Mouse (Mus musculus) cerebellum, adult (tissue): ENCODE data around the gene Nudt22.

Source experiments
- ATAC-seq: cut with Nextera tagmentation; 2 replicates; pipeline ENCODE4 v1.9.2; 2017; ENCODE audit warnings: mild to moderate bottlenecking, moderate library complexity, mixed read lengths; ENCODE audit not compliant: insufficient number of reproducible peaks, low FRiP score, low TSS enrichment

Gene Nudt22

DNA sequence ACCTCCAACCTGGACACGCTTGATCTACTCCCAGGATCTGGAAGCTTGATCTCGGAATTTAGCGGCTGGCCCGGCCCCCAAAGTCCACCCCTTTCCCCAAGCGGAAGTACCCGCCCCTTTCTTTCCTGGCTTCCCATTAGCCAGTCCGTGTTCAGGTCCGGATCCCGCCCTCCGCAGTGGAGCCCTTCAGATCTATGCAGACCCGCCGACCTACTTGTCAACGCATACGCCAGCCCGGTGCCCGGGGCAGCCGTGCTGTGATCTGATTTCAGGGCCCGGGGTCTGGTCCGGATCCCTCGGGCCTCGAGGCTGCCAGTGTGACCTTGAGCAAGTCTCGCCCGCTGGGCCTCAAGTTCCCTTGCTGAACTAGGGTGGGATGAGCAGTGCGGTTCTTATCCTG lies at the start of gene Nudt22, which contains the start of gene Trpt1:
Nudt22 (minus strand) TSS at position 112 of the 400 bp plus-strand sequence.
Trpt1 (plus strand) TSS at position 126 of the 400 bp plus-strand sequence.
- ATAC-seq: peak; percentile 64

DNA sequence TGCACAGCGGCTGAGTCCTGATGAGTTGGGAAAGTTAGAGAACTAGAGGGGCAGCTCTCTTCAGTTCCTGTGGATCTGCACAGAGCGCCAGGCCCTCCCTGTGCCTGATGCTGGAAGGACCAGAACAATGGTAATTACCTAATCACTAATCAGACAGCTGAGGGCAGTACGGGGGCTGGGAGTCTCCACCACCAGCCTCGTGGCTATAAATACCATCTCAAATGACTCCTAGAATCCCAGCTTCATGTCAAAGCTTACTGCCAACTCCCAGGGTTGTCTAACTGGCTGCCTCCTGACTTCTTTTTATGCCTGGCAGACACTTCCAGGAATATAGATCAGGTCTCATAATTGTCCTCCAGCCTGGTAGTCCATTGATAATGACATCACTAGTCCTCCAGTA lies 48.8 kb upstream of the Nudt22 start:
- ATAC-seq: no peak

DNA sequence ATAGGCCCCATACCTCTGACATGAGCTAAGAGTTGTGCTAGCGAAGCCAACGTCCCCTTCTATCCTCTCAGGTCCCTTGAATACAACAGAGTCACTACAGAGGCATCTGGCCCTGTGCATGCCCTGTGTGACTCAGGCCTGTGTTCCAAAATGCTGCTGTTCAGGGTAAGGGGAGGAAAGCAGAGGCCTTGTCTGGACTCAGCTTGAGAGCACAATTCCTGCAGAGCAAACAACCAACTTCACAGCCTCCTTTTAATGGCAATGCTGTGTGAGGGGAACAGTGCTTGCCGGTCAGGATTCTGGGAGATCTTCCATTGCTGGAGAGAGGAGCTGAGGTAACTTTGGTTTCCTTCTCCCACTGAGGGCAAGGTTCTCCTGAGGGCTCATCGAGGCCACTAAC lies 48.4 kb upstream of the Nudt22 start:
- no peak for ATAC-seq

DNA sequence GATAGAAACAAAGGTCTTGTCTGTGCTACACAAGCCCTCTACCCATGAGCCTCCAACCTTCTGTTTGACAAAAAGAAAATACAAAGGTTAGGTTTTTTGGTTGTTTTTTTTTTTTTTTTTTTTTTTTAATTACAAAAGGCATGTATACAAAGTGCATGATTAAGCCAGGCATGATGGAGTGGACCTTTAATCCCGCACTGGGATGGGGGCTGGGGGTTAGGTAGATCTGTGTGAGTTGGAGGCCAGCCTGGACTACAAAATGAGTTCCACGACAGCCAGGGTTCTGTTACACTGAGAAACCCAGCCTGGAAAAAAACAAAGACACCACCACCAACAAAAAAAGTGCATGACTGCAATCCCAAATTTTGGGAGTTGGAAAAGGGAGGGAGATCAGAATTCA lies 45.3 kb upstream of the Nudt22 start:
- no peak for ATAC-seq

DNA sequence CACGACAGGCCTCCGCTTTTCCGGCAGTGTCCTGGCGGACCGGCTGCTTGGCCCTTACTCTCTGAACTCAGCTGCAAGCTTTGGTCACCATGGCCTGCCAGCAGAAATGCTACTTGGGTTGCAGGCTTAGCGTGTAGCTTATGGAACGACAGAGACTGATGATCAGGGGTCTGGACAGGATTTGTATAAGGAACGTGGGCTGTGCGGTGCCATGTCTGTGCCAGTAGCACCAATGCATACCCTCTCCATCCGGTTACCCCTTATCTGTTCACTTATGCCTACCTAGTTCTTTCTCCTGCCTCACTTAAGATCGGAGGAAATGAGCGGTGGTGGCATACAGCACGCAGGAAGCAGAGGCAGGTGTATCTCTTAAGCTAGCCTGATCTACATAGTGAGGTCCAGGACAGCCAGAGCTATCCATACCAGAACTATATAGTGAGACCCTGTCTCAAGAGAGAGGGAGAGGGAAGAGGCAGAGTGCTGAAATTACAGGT lies 44.8 kb upstream of the Nudt22 start:
- ATAC-seq: no peak

DNA sequence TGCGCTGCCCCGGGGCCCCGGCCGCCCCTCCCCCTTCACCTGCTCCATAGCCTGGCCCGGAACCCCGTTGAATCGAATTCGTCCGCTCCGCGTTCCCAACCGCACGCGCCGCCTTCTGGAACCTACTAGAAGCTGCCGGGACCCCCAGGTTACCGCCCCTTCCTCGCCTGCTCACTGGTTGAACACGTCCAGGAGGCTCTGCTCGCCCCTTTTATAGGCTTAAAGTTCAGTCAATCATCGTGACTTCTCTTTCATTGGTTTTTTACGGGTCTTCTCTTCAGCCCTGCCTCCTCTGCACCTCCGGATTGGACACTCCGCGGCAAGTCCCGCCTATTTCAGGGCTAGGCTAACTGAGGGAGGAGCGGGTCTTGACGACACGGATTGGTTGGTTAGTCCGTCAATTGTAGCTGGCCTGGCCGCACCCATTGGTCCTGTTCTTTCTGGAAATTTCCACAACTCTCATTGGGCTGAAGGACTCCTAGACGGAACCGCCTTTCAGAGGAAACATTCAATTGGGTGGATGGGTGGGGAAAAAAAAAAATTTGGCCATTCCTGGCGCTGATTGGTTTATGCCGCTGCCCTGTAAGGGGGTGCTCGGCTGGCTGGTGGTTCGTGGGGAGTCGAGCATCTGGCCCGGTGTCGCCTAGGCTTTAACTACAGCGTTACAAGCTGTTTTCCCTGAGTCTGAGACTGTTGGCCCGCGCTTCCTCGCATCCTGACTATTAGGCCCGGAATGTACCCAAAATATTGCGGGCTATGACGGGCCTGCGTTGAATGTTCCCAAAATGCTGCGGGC lies 44.1 kb upstream of the Nudt22 start, which contains the start of gene Stip1:
Stip1 (minus strand) TSS at position 127 of the 796 bp plus-strand sequence.
- ATAC-seq: peak; percentile 99

DNA sequence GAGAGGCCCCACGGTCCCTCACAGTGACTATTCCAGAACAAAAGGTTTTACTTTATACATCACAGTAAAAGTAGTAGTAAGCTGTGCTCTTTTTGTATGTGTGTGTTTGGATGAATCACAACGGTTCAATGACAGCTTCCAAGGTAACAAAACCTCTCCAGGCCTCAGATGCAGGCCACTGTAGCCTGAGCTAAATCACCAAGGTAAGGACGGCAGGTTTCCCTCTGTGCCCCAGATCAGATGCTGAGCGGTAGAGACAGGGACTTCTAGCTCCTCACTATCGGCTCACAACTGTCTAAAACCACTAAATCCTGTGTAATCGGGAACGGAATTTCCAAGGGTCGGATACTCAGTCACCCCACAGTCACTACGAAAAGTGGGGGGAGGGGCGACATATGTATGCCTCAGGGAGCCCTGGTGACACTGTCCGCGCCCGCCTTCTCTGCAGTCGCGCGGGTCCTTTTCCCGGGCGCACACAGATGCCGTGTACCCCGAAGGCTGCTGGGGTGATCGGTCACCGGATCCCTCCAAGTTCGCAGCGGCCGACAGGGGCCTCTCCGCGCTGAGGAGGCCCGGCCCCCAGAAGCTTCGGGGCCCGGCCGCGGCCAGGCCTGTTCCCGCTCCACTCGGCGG lies 43.3 kb upstream of the Nudt22 start:
- ATAC-seq: no peak

DNA sequence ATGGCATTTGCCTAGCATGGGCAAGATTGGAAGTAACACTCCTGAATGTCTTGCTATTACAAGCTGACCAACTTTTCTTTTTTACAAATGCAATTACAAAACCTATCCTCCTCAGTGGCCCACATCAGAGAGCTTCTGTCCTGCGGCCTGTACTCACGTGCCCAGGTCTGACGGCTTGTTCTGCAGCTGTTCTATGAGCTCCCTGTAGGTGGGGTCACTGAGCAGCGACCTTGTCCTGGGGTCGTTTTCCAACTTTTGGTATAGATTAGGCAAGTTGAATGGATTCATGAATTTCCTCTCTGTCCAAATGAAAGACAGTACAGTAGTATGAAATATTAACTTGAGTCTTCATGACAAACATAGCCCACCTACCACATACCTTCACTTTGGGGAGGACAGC lies 38.1 kb upstream of the Nudt22 start:
- no peak for ATAC-seq

DNA sequence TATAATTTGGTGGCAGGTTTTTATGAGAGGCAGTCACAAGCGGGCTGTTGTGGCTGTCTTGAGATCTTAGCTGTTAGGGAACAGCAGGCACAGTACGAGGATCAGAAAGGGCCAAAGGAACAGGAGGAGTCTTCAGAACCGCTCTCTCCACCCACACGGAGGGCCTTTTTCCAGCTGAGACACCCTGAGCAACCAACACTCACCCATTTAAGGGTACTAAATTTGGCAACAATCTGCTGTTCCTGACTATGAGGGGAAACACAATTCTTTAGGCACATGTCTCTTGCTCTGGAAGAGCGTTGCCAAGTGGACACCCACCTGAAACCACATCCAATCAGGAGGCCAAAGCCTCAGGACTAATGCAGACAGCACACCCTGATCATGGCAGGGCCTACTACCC lies 33.6 kb upstream of the Nudt22 start:
- no peak for ATAC-seq

DNA sequence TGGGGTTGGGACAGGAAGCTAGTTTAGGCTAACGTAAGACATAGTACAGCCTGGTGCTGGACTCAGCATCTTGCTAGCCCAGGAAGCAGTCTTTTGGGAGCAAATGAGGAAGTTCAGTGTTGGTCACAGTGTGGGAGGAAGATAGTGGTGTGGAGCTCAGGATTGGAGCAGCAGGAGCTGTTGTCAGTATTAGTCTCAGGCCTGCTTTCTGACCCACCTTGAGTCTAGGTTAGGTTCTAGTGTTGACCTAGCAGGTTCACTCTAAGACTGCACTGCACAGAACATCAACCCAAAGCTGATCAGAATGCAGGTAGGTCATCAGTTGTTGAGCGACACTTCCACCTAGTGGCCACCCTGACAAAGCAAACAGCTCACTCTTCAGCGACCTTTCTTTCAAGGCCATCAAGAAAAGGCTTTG lies 24.3 kb upstream of the Nudt22 start:
- peak; percentile 45; the same call in 1 of the 2 replicates for ATAC-seq

DNA sequence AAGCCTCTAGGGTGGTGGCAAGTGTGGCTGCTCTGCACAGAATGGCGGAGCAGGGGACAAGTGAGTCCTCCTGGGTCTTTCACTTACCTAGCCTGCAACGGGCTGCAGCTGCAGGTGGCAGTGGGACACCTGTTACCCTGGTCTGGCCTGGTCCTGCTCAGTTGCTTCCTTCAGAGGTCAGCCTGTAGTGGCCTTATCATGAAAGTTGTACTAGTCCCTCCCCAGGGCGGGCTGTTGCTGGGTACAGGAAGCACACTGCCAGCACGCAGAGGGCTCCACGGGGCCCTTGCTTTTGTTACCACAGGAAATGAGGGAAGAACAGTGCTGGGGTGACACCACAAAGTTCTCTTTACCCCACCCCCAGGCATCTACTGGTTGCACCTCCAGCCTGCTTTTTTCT lies 23.3 kb upstream of the Nudt22 start, which contains the start of gene Fermt3:
Fermt3 (minus strand) TSS at position 279 of the 400 bp plus-strand sequence.
- ATAC-seq: no peak

DNA sequence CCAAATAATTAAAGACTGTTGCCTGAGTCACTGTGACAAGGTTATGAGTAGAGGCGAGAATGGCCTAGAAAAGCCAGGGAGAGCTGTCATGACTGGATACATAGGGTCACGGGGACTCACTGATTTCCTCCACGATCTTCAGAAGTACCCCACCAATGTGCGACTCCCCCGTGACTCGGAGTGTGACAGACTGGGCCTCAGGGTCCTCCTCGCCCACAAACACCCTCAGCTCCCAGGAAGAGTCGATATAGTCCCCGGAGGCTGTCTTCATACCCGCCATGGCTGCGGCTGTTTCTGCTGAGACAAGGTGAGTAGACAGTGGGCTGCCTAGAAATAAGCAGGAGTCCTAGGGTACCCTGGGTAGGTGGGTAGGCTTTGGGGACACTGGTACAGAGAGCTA lies 22.6 kb upstream of the Nudt22 start:
- no peak for ATAC-seq

DNA sequence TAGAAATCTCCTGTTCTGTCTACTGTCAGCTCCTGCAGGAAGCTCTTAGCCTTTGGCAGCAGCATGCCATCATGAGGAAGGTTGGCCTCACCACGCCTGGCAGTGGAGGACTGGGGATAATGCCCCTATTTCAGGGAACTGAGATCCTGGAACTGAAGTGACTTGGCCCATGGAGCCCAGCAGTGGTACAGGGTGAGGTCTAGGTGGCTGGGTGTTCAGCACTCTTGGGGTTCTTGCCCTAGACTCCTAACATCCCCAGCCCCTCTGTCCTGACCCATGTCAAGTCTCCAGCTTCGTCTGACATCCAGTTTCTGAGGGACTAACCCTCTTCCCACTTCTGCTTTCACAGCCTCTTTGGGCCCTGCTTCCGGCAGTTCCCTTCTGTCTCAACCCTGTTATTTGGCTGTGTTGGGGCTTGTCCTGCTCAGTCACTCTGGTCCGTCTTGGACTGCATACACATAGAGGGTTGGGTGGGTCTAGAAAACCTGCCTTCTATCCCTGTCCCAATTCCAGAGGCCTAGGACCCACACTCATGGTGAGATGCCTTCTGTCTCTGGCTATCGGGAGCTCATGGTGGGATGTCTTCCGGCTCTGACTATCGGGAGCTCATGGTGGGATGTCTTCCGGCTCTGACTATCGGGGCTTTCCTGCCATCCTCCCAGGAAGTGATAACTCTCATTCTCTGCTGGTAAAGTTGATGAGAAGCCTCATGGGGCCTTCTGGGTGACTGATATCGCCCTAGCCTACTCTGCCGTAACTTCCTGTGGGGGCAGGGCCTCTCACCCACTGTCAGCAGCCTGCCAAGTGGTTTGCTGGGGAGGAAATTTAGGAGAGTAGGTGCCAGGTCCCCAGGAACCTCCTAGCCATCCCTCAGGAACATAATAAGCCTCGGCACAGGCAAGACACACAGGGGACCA lies 21.9 kb upstream of the Nudt22 start:
- no peak for ATAC-seq

DNA sequence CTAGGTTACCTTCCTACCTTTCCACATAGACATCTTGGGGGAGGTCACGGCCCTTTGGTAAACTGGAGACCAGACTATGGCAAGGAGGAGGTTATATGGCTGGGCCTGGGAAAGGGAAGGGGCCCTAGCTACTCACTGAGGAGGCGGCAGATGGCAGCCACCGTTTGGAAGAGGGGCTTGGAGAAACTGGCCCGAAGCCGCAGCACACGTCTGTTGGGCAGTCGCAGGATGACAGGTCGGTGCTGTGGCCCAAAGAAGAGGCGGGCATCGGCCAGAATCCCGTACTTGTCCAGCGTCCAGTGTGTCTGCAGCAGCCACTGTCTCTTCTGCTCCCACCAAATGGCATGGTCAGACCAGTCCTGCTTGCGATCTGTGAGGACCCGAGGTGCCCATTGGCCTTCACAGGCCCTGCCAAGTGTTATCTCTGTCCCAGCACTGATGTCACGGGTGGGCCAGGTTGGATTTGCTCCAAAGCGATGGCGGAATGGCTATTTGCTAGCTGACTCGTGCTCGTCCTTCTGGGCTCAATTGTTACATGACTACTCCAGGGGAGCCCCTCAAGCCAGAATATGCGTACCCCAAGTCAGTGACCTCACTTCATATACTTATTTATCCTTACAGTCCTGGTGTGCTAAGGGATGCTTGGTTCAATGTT lies 18.7 kb upstream of the Nudt22 start:
- no peak for ATAC-seq

DNA sequence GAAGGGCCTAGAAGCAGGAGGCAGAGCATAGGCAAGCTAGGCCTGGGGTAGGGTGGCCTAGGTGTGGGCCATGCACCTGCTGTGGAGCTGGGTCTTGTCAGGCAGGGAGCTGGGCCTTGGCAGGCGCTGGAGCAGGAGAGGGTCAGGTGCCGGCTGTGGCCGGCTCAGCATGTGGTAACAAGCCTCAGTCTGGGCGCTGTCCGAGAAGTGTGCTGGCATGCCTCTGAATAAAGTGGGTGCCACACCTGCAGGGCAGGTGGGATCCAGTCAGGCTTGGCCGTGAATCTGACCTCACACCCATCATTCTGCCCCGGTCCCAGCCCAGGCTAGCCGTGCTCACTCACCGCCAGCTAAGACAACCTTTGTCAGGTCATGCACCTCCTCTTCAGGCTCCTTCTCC lies 18.1 kb upstream of the Nudt22 start:
- ATAC-seq: no peak

DNA sequence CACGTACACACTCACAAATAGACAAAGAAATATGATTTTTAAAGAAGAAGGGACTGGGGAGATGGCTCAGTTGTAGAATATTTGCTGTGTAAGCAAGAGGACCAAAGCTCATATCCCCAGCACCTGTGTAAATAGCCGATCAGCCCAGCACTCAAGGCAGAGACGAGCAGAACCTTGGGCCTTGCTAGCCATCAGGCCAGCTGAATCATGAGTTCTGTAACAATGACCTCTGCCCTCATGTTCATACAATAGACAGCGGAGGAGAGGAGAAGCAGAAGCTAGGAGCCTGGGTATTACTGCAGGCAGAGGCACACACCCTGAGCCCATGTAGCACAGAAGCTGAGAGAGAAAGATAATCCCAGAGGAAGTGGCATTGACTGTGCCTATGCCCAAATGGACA lies 16.5 kb upstream of the Nudt22 start:
- ATAC-seq: no peak

DNA sequence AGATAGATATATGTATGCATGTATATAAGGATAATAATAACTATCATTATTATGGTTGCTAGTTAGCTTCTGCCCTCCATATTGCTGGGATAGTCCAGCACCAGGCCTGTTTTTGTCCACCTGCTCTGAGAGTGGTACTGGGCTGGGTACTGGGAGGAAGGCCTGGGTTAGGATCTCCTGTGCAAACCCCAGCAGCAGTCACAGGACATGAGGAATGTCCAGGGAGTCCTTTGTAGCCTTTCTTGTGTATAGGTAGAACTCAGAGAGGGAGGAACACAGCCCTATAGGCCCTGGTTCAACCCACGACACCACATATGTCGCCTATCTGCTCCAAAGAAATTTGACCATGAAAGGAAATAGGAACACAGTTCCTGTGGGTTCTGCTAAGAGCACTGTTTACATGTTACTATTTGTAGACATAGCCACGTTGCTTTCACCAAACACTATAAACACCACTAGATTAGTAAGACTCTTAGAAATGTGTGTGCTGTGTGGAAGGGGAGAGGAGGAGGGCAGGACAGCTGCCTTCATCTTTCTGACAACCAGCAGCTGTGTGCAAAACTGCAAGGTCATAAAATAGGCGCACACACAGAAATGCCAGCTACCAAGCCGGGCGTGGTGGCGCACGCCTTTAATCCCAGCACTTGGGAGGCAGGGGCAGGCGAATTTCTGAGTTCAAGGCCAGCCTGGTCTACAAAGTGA lies 11.1 kb upstream of the Nudt22 start:
- no peak for ATAC-seq

DNA sequence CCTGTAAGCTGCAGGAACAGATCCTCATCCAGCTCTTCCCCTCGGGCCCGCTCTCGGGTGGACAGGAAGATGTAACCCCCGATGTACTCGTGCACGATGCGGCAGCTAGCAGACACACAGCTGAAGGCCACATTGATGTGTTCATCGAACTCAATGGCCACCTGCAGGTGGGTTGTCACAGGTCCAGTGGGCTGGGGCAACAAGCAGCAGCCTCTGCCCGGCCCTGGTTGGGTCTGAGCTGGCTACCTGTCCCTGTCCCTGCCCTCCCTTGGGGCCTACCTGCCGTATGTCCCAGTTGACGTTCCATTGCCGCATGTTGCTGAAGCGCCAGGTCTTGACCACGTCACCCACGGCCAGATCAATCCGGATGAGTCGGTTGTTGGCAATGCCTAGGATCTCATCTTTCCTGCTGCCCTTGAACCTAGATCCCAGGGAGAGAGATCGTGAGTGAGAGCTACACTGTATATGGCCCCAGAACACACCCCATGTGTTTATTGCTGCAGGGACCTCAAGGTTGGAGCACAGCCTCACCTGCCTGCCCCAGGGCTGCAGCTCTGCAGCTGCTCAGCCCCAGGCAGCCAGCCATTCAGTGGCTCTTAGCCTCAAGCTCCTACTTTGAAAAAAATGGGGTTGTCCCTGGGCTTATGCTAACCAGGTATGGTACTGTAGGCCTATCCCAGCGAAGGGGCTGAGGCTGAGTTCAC lies 3.6 kb upstream of the Nudt22 start:
- ATAC-seq: no peak
